Mouse (Mus musculus) cortical plate, adult 2 months (tissue): Measurements from ENCODE around the gene Ints5. TPM values are rescaled to one million over a fixed set of nuclear protein-coding genes. Genes with fewer than 3 reads are reported as not detected.

Experiments
- H3K27ac ChIP-seq: fragments of 200-500 bp; 2 replicates; pipeline ENCODE4 v1.5.1; 2012; ENCODE audit warnings: low read length, control low read depth, inconsistent platforms; ENCODE audit not compliant: insufficient read depth
- H3K4me1 ChIP-seq: fragments of 200-500 bp; 2 replicates; pipeline ENCODE4 v1.6.1; 2011; ENCODE audit warnings: low read length; ENCODE audit not compliant: control insufficient read depth, insufficient read depth
- H3K4me3 ChIP-seq: fragments of 200-500 bp; 2 replicates; pipeline ENCODE4 v1.5.1; 2011; ENCODE audit warnings: mild to moderate bottlenecking, low read length, control low read depth; ENCODE audit not compliant: insufficient read depth
- CTCF ChIP-seq: fragments of 200-500 bp; IDR thresholded peaks from 2 replicates; pipeline ENCODE4 v1.5.1; 2011; ENCODE audit warnings: mild to moderate bottlenecking, control low read depth, low read length; ENCODE audit not compliant: insufficient read depth; ENCODE audit errors: extremely low read depth
- POLR2A ChIP-seq: fragments of 200-500 bp; IDR thresholded peaks from 2 replicates; pipeline ENCODE4 v1.6.1; 2011; ENCODE audit warnings: mild to moderate bottlenecking, low read length, control low read depth; ENCODE audit not compliant: insufficient read depth; ENCODE audit errors: extremely low read depth
- polyA plus RNA-seq: library from polyadenylated mRNA; depleted of rRNA; stranded (reverse); fragments of >200 nt; gene quantifications from 2 replicates; pipeline ENCODE4 v1.2.3, GENCODE M21; 2012

The Ints5 gene
- polyA plus RNA-seq, 1 experiment: 16.7 TPM

DNA sequence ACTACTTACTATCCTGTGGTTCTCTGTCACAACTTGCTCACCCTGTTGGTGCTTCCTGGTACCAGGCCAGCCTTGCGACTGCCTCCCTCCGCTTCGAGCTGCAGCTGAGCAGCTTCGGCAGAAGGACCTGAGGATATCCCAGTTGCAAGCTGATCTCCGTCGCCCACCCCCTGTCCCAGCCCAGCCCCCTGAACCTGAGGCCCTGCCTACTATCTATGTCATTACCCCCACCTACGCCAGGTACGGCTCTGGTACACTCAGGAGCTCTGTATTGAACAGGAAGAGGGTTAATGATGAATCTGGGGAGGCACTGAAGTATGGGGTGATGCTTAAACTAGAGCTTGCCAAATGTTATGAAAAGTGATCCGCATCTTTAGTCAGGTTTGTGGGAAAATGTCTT is 28.9 kb downstream of the Ints5 start:
- H3K4me1 ChIP-seq: peaks cover 3% of the 10 kb centered on the region; the same call in 1 of the 2 replicates
- H3K4me3 ChIP-seq: no peak overlapping the region; the same call in 1 of the 2 replicates
- H3K27ac ChIP-seq: no peak overlapping the region
- TF ChIP-seq POLR2A (no peak), CTCF (no peak)

DNA sequence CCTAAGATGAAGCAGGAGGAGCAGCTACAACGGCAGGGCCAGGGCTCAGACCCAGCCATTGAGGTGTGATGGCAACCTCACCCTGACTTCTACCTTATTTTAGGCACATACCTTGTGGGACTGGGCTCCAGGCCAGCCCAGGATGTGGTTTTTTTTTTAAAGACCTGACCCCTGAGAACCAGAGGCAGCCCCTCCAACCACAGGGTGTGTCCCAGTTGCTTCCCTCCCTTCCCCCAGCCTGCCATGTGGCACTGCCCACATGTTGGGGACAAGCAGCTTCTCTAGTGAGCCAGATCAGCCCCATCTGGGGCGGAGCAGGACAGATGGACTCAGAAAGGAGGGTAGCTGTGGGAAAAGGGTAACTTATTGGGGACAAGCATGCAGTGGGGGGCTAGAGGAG is 34.0 kb downstream of the Ints5 start:
- no peak overlapping the region for H3K27ac ChIP-seq
- TF ChIP-seq POLR2A (no peak), CTCF (no peak)
- H3K4me3 ChIP-seq: no peak overlapping the region
- no peaks in the 10 kb centered on the region for H3K4me1 ChIP-seq

DNA sequence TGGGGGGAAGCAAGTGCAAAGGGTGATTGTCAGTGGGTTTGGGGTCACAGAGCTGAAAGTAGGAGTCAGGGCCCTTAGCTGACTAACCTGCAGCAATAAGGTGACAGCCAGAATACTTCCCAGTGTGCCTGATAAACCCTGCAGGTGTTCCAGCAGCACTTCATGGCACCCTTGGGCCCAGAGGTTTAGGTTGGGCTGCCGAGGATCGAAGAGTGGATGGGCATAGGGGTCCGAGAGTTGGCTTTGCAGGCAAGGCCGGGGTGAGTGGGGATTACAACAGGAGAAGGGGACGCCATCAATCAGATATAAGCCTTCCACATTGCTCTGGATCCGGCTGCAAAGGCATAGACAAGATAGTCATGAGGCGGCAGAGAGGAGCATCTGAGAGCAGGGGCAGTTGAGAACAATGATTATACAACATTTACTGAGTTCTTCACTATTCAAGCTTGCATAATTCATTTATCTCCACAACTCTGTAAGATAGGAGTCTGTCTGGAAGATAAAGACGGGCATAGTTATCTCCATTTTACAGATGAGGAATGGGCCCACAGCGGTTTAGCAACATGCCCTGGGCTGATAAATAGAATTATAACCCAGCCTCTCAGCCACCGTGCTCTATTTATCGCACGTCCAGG is 35.2 kb downstream of the Ints5 start:
- H3K27ac ChIP-seq: no peak overlapping the region
- no peak overlapping the region for H3K4me3 ChIP-seq
- TF ChIP-seq POLR2A (no peak), CTCF (no peak)
- no peaks in the 10 kb centered on the region for H3K4me1 ChIP-seq

DNA sequence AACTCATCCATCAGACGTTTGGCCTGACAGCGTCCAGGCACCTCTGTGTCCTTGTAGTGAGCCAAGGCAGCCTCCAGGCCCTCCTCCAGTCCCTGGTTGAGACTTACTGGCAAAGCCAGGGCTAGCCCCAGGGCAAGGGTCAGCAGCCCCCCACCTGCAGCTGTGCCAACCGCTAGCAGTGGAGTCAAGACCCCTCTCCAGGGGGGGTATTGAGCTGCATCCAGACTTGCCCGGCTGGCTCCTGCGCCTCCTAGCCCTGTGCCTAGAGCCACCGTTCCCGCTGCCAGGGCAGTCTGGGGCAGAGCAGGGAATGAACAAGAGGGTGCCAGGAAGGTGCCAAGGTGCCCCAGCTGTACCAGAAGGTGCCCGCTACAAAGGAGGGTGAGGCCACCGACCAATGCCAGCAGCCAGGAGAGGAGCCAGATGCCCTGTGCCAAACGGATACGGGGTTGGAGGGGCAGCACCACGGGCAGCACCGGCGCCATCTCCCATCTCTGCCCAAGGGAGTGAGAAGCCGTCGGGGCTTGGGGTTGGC is 36.0 kb downstream of the Ints5 start:
- peak overlapping the region; percentile 17 for H3K4me3 ChIP-seq
- no peak for TF ChIP-seq CTCF
- TF ChIP-seq POLR2A: no peak
- no peaks in the 10 kb centered on the region for H3K4me1 ChIP-seq
- no peak overlapping the region for H3K27ac ChIP-seq

DNA sequence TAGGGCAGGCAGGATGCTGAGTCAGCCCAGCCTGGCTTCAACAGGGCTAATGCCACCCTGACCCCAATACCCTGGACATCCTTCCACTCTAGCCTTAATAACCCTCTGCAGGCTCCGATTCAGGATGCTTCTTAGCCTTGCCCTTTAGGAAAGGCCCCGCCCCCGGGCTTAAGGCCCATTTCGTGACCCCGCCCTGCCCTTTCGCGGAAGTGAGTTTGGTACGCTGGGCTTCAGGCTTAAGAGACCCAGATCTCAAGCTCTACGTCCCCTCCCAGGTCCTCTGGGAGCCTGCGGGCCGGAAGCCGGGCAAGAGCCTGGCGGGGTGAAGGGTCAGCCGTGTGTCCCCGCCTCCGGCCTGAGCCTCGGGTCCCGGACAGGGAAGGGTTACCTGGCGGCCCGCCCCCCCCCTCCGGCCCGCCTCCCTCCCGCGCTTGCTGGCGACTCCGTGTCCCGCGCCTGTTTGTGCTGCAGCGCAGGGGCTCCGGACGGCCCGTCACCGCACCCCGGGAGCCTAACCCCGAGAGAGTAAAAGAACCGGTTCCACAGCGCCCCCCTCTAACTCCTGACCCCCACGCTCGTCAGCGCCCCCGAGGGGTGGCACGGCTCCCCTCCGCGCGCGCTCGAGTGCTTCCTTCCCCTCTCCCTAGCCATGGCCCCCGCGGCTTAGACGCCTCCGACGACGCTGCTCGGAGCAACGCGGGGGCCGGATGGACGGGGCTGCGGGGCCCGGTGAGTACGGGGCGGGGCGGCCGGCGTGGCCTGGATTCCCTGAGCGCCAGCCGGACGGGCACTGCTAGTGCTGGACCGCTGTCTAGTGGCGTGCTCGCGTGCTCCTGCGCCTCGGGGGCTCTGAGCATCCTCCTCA is 36.7 kb downstream of the Ints5 start, which contains the start of the genes Rom1 and Eml3:
Gene Rom1 (minus strand): TSS at position 133 of the 865 bp plus-strand sequence.
Gene Eml3 (plus strand): TSS at position 329 of the 865 bp plus-strand sequence.
- no peak within 1 kb of the TSS for H3K27ac ChIP-seq

DNA sequence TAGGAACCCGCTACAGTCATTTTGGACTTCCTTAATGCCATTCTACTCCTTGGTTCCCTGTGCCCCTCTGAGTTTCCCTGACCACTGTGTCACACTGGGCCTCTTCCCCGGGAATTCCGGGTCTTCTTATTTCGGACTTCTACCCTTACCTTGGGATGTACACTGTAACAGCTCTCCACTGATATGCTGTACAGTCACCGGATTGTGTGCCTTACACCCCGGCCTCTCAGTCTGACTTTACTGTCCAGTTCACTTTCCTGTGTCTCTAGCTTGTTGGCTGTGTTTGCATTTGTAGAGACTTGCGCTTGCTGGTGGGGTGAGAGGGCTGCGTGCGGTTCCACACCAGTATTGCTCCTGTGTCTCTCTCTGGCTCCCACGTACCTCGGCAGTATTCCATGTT is 37.3 kb downstream of the Ints5 start:
- Histone ChIP-seq H3K4me3 (peak overlapping the region; percentile 17), H3K27ac (no peak overlapping the region), H3K4me1 (no peaks in the 10 kb centered on the region)
- no peak for TF ChIP-seq CTCF
- no peak for TF ChIP-seq POLR2A

More for the DNA sequence above, 36.7 kb downstream of the Ints5 start, which contains the start of the genes Rom1 and Eml3:
- H3K4me3 ChIP-seq: peak within 1 kb of the TSS; percentile 17
- H3K4me1 ChIP-seq: no peaks in the 10 kb centered on the region
- TF ChIP-seq CTCF (no peak), POLR2A (no peak)

DNA sequence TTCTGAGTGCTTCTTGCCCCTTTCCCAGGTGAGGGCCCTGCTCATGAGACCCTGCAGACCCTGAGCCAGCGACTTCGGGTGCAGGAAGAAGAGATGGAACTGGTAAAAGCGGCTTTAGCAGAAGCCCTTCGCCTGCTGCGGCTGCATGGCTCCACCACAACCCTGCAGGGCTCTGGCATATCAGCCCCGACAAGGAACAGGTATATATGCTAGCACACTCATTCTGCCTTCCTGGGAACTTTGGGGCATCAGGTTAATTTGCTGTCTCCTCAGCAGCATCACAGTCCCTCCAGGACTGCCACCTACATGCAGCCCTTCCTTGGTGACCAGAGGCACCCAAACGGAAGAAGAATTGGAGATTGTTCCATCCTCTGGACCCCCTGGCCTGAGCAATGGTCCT is 38.0 kb downstream of the Ints5 start:
- TF ChIP-seq CTCF (no peak), POLR2A (no peak)
- H3K4me1 ChIP-seq: no peaks in the 10 kb centered on the region
- H3K4me3 ChIP-seq: no peak overlapping the region
- H3K27ac ChIP-seq: no peak overlapping the region

DNA sequence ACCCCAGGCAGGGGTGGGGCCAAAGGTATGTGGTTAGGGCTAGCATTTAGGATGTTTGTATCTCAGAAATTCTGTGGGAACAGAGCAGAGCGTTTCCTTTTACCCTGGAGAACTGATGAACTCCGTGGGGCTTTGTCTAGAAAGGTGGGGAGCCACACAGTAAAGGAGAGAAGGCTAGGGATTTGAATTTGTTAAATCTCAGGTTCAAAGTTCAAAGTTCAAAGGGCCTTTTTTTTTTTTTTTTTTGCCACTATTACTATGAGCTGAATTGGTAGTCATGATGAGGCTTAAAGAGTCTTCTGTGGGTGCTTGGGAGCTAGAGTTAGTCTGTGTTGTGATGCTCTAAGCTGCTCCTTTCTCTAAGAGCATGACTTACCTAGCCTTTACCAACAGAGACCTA is 43.9 kb downstream of the Ints5 start:
- Histone ChIP-seq H3K27ac (no peak overlapping the region), H3K4me3 (no peak overlapping the region), H3K4me1 (no peaks in the 10 kb centered on the region)
- TF ChIP-seq POLR2A: no peak

DNA sequence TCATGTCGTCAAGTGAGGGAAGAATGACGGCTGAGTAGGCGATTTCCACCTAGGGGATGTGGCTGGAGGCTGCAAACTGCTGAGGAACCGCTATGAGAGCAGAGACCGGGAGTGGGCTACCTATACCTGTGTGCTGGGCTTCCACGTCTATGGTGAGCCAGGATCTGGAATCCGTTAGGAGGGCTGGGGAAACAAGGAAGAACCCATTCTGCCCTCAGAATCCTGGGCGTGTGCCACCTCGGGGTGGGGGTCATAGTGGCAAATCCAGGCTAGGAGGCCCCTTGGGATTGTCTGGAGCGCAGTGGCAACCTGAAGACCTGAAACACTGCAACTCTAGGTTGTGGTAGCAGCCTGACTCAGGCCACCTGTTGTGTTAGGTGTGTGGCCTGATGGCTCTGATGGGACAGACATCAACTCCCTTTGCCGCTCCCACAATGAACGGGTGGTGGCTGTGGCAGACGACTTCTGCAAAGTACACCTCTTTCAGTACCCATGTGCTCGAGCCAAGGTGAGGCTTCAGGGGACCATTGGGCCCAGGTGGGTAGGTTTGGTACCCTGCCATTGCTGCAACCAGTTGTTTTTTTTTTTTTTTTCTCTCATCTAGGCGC is 47.8 kb downstream of the Ints5 start:
- no peak for TF ChIP-seq POLR2A
- TF ChIP-seq CTCF: no peak
- Histone ChIP-seq H3K4me3 (no peak overlapping the region; the same call in 1 of the 2 replicates), H3K4me1 (peaks cover 3% of the 10 kb centered on the region; the same call in 1 of the 2 replicates), H3K27ac (no peak overlapping the region)
